In genomic region chr17:79658863-79659262, GRCm38 (mm10) we compare ENCODE assay signal across 26 mouse cellular contexts. TPM values are rescaled to one million over a fixed set of nuclear protein-coding genes. Genes with fewer than 3 reads are reported as not detected.
DNase-seq lines count a peak whose midpoint lies in the region; ATAC-seq and TF ChIP-seq lines count a peak whose summit lies in the region.
"Had no signal": no experiment of that assay in that cellular context is flagged by ENCODE, and none has a peak within 500 bp of the region (broad histone marks: within the 10 kb centered on the region; RNA-seq: fewer than 3 reads in every experiment).

No protein-coding gene starts in this region.

- H3K9ac ChIP-seq in heart, embryonic 12.5 days = no peak overlapping the region
- H3K9ac ChIP-seq in liver, embryonic 12.5 days = no peak overlapping the region
- no peak overlapping the region for H3K9ac ChIP-seq in liver, embryonic 15.5 days
- no peak overlapping the region for H3K9ac ChIP-seq in liver, postnatal 0 days (replicated peaks)
- no peak overlapping the region for H3K9ac ChIP-seq in kidney, embryonic 14.5 days (ENCODE audit: low read depth, low read length)
- H3K9ac ChIP-seq: embryonic facial prominence, embryonic 13.5 days; forebrain, embryonic 12.5 days; forebrain, embryonic 15.5 days; hindbrain, embryonic 12.5 days; hindbrain, embryonic 15.5 days had no signal

- WGBS in heart, embryonic 10.5 days = 70% methylated on average over 8 of the region's 8 CpGs
- 68% methylated on average over 8 of the region's 8 CpGs for WGBS in heart, embryonic 12.5 days
- WGBS in liver, embryonic 12.5 days (ENCODE audit: insufficient replicate concordance) = 52% methylated on average over 8 of the region's 8 CpGs
- 63% methylated on average over 8 of the region's 8 CpGs for WGBS in liver, embryonic 15.5 days (ENCODE audit: insufficient replicate concordance)
- 52% methylated on average over 8 of the region's 8 CpGs for WGBS in liver, postnatal 0 days (ENCODE audit: insufficient replicate concordance)
- 43% methylated on average over 8 of the region's 8 CpGs for WGBS in kidney, embryonic 14.5 days

- no peak for ATAC-seq in heart, embryonic 12.5 days (ENCODE audit: insufficient number of reproducible peaks, low FRiP score)
- ATAC-seq in liver, embryonic 12.5 days = 0 out of 2 replicates have a peak, but pooled peaks have one; percentile 37
- 0 out of 2 replicates have a peak, but pooled peaks have one; percentile 25 for ATAC-seq in liver, embryonic 15.5 days (ENCODE audit: insufficient read depth)
- peak; percentile 76 for ATAC-seq in liver, postnatal 0 days
- no peak for ATAC-seq in kidney, embryonic 14.5 days (ENCODE audit: low FRiP score, low TSS enrichment)
- ATAC-seq: forebrain, embryonic 15.5 days; Patski had no signal

- H3K4me3 ChIP-seq in heart, embryonic 10.5 days = no peak overlapping the region
- no peak overlapping the region for H3K4me3 ChIP-seq in heart, embryonic 12.5 days
- H3K4me3 ChIP-seq in liver, embryonic 12.5 days = no peak overlapping the region
- H3K4me3 ChIP-seq in liver, embryonic 15.5 days (replicated peaks) = no peak overlapping the region
- H3K4me3 ChIP-seq in liver, postnatal 0 days (ENCODE audit: low read depth, low read length) = no peak overlapping the region
- H3K4me3 ChIP-seq in kidney, embryonic 14.5 days (ENCODE audit: low read length) = no peak overlapping the region
- H3K4me3 ChIP-seq: embryonic facial prominence, embryonic 10.5 days; embryonic facial prominence, embryonic 13.5 days; erythroblast, embryonic 14.5 days; forebrain, embryonic 12.5 days; forebrain, embryonic 15.5 days; hindbrain, embryonic 12.5 days; hindbrain, embryonic 15.5 days had no signal

- 0 out of 2 replicates have a peak overlapping the region, but pooled peaks have one; percentile 4 for H3K27ac ChIP-seq in heart, embryonic 10.5 days
- no peak overlapping the region for H3K27ac ChIP-seq in heart, embryonic 12.5 days (ENCODE audit: poor library complexity, severe bottlenecking)
- no peak overlapping the region for H3K27ac ChIP-seq in liver, embryonic 12.5 days
- H3K27ac ChIP-seq in liver, embryonic 15.5 days (replicated peaks) = no peak overlapping the region
- no peak overlapping the region for H3K27ac ChIP-seq in liver, postnatal 0 days (ENCODE audit: low read depth)
- H3K27ac ChIP-seq in kidney, embryonic 14.5 days (ENCODE audit: low read depth, low read length) = no peak overlapping the region
- H3K27ac ChIP-seq: embryonic facial prominence, embryonic 10.5 days; embryonic facial prominence, embryonic 13.5 days; forebrain, embryonic 12.5 days; forebrain, embryonic 15.5 days; hindbrain, embryonic 12.5 days; hindbrain, embryonic 15.5 days had no signal

- no peak for TF ChIP-seq EP300 in liver, postnatal 0 days (IDR thresholded peaks at IDR 0.05; ENCODE audit: low read depth)

- no peaks in the 10 kb centered on the region for H3K36me3 ChIP-seq in heart, embryonic 10.5 days
- 0 out of 2 replicates have a peak, but pooled peaks cover 3% of the 10 kb centered on the region for H3K36me3 ChIP-seq in heart, embryonic 12.5 days
- no peaks in the 10 kb centered on the region for H3K36me3 ChIP-seq in liver, embryonic 12.5 days
- H3K36me3 ChIP-seq in liver, embryonic 15.5 days (replicated peaks) = no peaks in the 10 kb centered on the region
- no peaks in the 10 kb centered on the region for H3K36me3 ChIP-seq in liver, postnatal 0 days (replicated peaks; ENCODE audit: insufficient read depth, low read length)
- no peaks in the 10 kb centered on the region for H3K36me3 ChIP-seq in kidney, embryonic 14.5 days (ENCODE audit: control insufficient read depth, insufficient read depth, low read length)
- H3K36me3 ChIP-seq: embryonic facial prominence, embryonic 10.5 days; embryonic facial prominence, embryonic 13.5 days; forebrain, embryonic 12.5 days; forebrain, embryonic 15.5 days; G1E; hindbrain, embryonic 12.5 days; hindbrain, embryonic 15.5 days had no signal

- H3K27me3 ChIP-seq in heart, embryonic 10.5 days (ENCODE audit: insufficient read depth, poor library complexity, severe bottlenecking) = no peaks in the 10 kb centered on the region
- H3K27me3 ChIP-seq in heart, embryonic 12.5 days (replicated peaks) = no peaks in the 10 kb centered on the region
- no peaks in the 10 kb centered on the region for H3K27me3 ChIP-seq in liver, embryonic 12.5 days (replicated peaks)
- no peaks in the 10 kb centered on the region for H3K27me3 ChIP-seq in liver, embryonic 15.5 days
- H3K27me3 ChIP-seq in liver, postnatal 0 days (ENCODE audit: insufficient read depth, low read length) = no peaks in the 10 kb centered on the region
- H3K27me3 ChIP-seq in kidney, embryonic 14.5 days (ENCODE audit: control insufficient read depth, insufficient read depth, low read length) = no peaks in the 10 kb centered on the region
- H3K27me3 ChIP-seq: CH12.LX; embryonic facial prominence, embryonic 13.5 days; forebrain, embryonic 12.5 days; forebrain, embryonic 15.5 days; hindbrain, embryonic 12.5 days; hindbrain, embryonic 15.5 days; Patski had no signal

- TF ChIP-seq CTCF in liver, postnatal 0 days (IDR thresholded peaks at IDR 0.05; ENCODE audit: low read depth) = no peak

- no peak overlapping the region for H3K4me2 ChIP-seq in heart, embryonic 12.5 days
- H3K4me2 ChIP-seq in liver, embryonic 12.5 days = no peak overlapping the region
- no peak overlapping the region for H3K4me2 ChIP-seq in liver, embryonic 15.5 days
- H3K4me2 ChIP-seq in liver, postnatal 0 days (ENCODE audit: low read depth, low read length) = no peak overlapping the region
- no peak overlapping the region for H3K4me2 ChIP-seq in kidney, embryonic 14.5 days (replicated peaks; ENCODE audit: low read depth, low read length)
- H3K4me2 ChIP-seq: embryonic facial prominence, embryonic 13.5 days; forebrain, embryonic 12.5 days; forebrain, embryonic 15.5 days; hindbrain, embryonic 12.5 days; hindbrain, embryonic 15.5 days had no signal

- DNase-seq in heart, embryonic 10.5 days (ENCODE audit: low spot score) = no peak
- no peak for DNase-seq in liver
- DNase-seq in liver, postnatal 0 days = no peak
- DNase-seq: adrenal gland, postnatal 25 days; B cell, adult 2 months; cerebellum, adult 11-12 months; cerebellum, adult 8-10 months; cerebellum, postnatal 10 days; cerebellum, postnatal 36 days; embryo, embryonic 11 days; gastrocnemius, postnatal 25 days; heart, adult 18-20 months had no signal

- H3K9me3 ChIP-seq in heart, embryonic 10.5 days = no peaks in the 10 kb centered on the region
- no peaks in the 10 kb centered on the region for H3K9me3 ChIP-seq in heart, embryonic 12.5 days (replicated peaks)
- H3K9me3 ChIP-seq in liver, embryonic 12.5 days (replicated peaks) = no peaks in the 10 kb centered on the region
- H3K9me3 ChIP-seq in liver, embryonic 15.5 days (replicated peaks) = no peaks in the 10 kb centered on the region
- H3K9me3 ChIP-seq in liver, postnatal 0 days (ENCODE audit: low read length) = no peaks in the 10 kb centered on the region
- no peaks in the 10 kb centered on the region for H3K9me3 ChIP-seq in kidney, embryonic 14.5 days (ENCODE audit: control insufficient read depth, low read length)
- H3K9me3 ChIP-seq: embryonic facial prominence, embryonic 10.5 days; embryonic facial prominence, embryonic 13.5 days; forebrain, embryonic 12.5 days; forebrain, embryonic 15.5 days; G1E; hindbrain, embryonic 12.5 days; hindbrain, embryonic 15.5 days had no signal

- 0 out of 2 replicates have a peak, but pooled peaks cover 8% of the 10 kb centered on the region for H3K4me1 ChIP-seq in heart, embryonic 10.5 days
- 0 out of 2 replicates have a peak, but pooled peaks cover 4% of the 10 kb centered on the region for H3K4me1 ChIP-seq in heart, embryonic 12.5 days (replicated peaks)
- H3K4me1 ChIP-seq in liver, embryonic 12.5 days = no peaks in the 10 kb centered on the region; the same call in 1 of the 2 replicates
- H3K4me1 ChIP-seq in liver, embryonic 15.5 days (replicated peaks) = no peaks in the 10 kb centered on the region
- no peaks in the 10 kb centered on the region for H3K4me1 ChIP-seq in liver, postnatal 0 days (ENCODE audit: insufficient read depth)
- no peaks in the 10 kb centered on the region for H3K4me1 ChIP-seq in kidney, embryonic 14.5 days (ENCODE audit: control insufficient read depth, insufficient read depth, low read length)
- H3K4me1 ChIP-seq: embryonic facial prominence, embryonic 13.5 days; forebrain, embryonic 12.5 days; forebrain, embryonic 15.5 days; hindbrain, embryonic 12.5 days; hindbrain, embryonic 15.5 days had no signal

RNA-seq across cellular contexts. Expression of gene Rmdn2, which starts 47.2 kb away (rescaled TPM):
- polyA plus RNA-seq in heart, embryonic 10.5 days (2016; fragmentation: Nextera tagmentation; extraction: Ambion mirVana) = 16.7 and 18.6 TPM in 2 replicates
- 17.7 and 18.6 TPM in 2 replicates for polyA plus RNA-seq in heart, embryonic 12.5 days (2016; fragmentation: Nextera tagmentation; extraction: Ambion mirVana)
- 4.9 and 5.1 TPM in 2 replicates for polyA plus RNA-seq in liver, embryonic 12.5 days (2016; fragmentation: Nextera tagmentation; extraction: Ambion mirVana)
- 4.7 and 5.6 TPM in 2 replicates for polyA plus RNA-seq in liver, embryonic 15.5 days (2015; fragmentation: Nextera tagmentation; extraction: Ambion mirVana)
- polyA plus RNA-seq in liver, postnatal 0 days (2015; fragmentation: Nextera tagmentation; extraction: Ambion mirVana) = 11.2 TPM in 2 replicates
- polyA plus RNA-seq in kidney, embryonic 14.5 days (2014; fragmentation: Nextera tagmentation; extraction: Ambion mirVana) = 13.8 and 15.1 TPM in 2 replicates

RNA-seq across cellular contexts. Expression of gene Cyp1b1, which starts 56.0 kb away (rescaled TPM):
- polyA plus RNA-seq in heart, embryonic 10.5 days (2016; fragmentation: Nextera tagmentation; extraction: Ambion mirVana) = 1.0 and 6.1 TPM in 2 replicates
- polyA plus RNA-seq in heart, embryonic 12.5 days (2016; fragmentation: Nextera tagmentation; extraction: Ambion mirVana) = 1.4 and 1.5 TPM in 2 replicates
- polyA plus RNA-seq in liver, embryonic 12.5 days (2016; fragmentation: Nextera tagmentation; extraction: Ambion mirVana) = 2.6 and 3.7 TPM in 2 replicates
- 0.24 and 0.37 TPM in 2 replicates for polyA plus RNA-seq in liver, embryonic 15.5 days (2015; fragmentation: Nextera tagmentation; extraction: Ambion mirVana)
- polyA plus RNA-seq in liver, postnatal 0 days (2015; fragmentation: Nextera tagmentation; extraction: Ambion mirVana) = 0.14 and 0.20 TPM in 2 replicates
- polyA plus RNA-seq in kidney, embryonic 14.5 days (2014; fragmentation: Nextera tagmentation; extraction: Ambion mirVana) = 9.0 and 16.5 TPM in 2 replicates
- polyA plus RNA-seq: erythroblast, embryonic 14.5 days; G1E had no signal

Comparison
In these comparisons a context has a peak if more than half of its experiments do, and no peak if none do; other contexts are left out.
1. ATAC-seq: peak in liver, embryonic 12.5 days (single experiment), liver, embryonic 15.5 days (single experiment) and liver, postnatal 0 days (single experiment); none in heart, embryonic 12.5 days (single experiment) and kidney, embryonic 14.5 days (single experiment).